Mouse (Mus musculus) heart, embryonic 12.5 days (tissue): ENCODE measurements around the gene Blcap. TPM values are rescaled to one million over a fixed set of nuclear protein-coding genes. Genes with fewer than 3 reads are reported as not detected.

ENCODE experiments used
- ATAC-seq: fragments of 200-750 bp; cut with Nextera tagmentation; 2 replicates; pipeline ENCODE4 v1.8.0; 2017; ENCODE audit warnings: moderate TSS enrichment, moderate library complexity; ENCODE audit not compliant: insufficient number of reproducible peaks, low FRiP score
- H3K27ac ChIP-seq: fragments of 300-500 bp; sonication (generic); 2 replicates; pipeline ENCODE4 v1.5.1; 2016; ENCODE audit warnings: mild to moderate bottlenecking, moderate library complexity; ENCODE audit not compliant: poor library complexity, severe bottlenecking
- H3K27me3 ChIP-seq: fragments of 300-500 bp; sonication (generic); replicated peaks from 2 replicates; pipeline ENCODE4 v1.6.1; 2016; ENCODE audit warnings: mild to moderate bottlenecking, moderate library complexity
- H3K36me3 ChIP-seq: fragments of 300-500 bp; sonication (generic); 2 replicates; pipeline ENCODE4 v1.6.1; 2016; ENCODE audit warnings: mild to moderate bottlenecking, moderate library complexity
- H3K4me1 ChIP-seq: fragments of 300-500 bp; sonication (generic); replicated peaks from 2 replicates; pipeline ENCODE4 v1.6.1; 2016; ENCODE audit warnings: mild to moderate bottlenecking
- H3K4me2 ChIP-seq: fragments of 300-500 bp; sonication (generic); 2 replicates; pipeline ENCODE4 v1.6.1; 2016; ENCODE audit warnings: mild to moderate bottlenecking, moderate library complexity
- H3K4me3 ChIP-seq: fragments of 300-500 bp; sonication (generic); 2 replicates; pipeline ENCODE4 v1.5.1; 2016; ENCODE audit warnings: mild to moderate bottlenecking
- H3K9ac ChIP-seq: fragments of 300-500 bp; sonication (generic); 2 replicates; pipeline ENCODE4 v1.6.1; 2016; ENCODE audit warnings: mild to moderate bottlenecking, moderate library complexity
- H3K9me3 ChIP-seq: fragments of 300-500 bp; sonication (generic); replicated peaks from 2 replicates; pipeline ENCODE4 v1.6.1; 2016; ENCODE audit warnings: mild to moderate bottlenecking, moderate library complexity
- WGBS: fragments of 180-500 bp; shearing (Covaris S2); methylation state at CpG from one replicate; pipeline ENCODE4 v1.1.7; 2016; 5-methylcytosine and 5-hydroxymethylcytosine counted together
- polyA plus RNA-seq: library from polyadenylated mRNA; unstranded; fragments of >200 nt; fragmentation: Nextera tagmentation; extraction: Ambion mirVana; gene quantifications from 2 replicates; pipeline ENCODE4 v1.2.1, GENCODE M21; 2016

Blcap gene
- polyA plus RNA-seq, 1 experiment from 2014 or later, result 37.0 TPM

- no peak for ATAC-seq
- WGBS, result 69% methylated on average over 9 of the region's 9 CpGs
- no peaks in the 10 kb centered on the region for H3K9me3 ChIP-seq
- H3K9ac ChIP-seq, result no peak overlapping the region
- H3K4me3 ChIP-seq, result no peak overlapping the region
- H3K36me3 ChIP-seq, result no peaks in the 10 kb centered on the region
- H3K4me2 ChIP-seq, result no peak overlapping the region
- no peaks in the 10 kb centered on the region for H3K27me3 ChIP-seq
- no peak overlapping the region for H3K27ac ChIP-seq
- peaks cover 14% of the 10 kb centered on the region for H3K4me1 ChIP-seq
These were observed 1.1 kb downstream of the Blcap start for GRCm38 (mm10) chr2:157569796-157570485.

GRCm38 (mm10) chr2:157568881-157569280 is 2.2 kb downstream of the Blcap start:
- peaks cover 20% of the 10 kb centered on the region for H3K4me1 ChIP-seq
- ATAC-seq, result no peak
- H3K27ac ChIP-seq, result no peak overlapping the region
- peaks cover 2% of the 10 kb centered on the region for H3K36me3 ChIP-seq
- no peak overlapping the region for H3K9ac ChIP-seq
- no peak overlapping the region for H3K4me2 ChIP-seq
- H3K4me3 ChIP-seq, result no peak overlapping the region
- H3K9me3 ChIP-seq, result no peaks in the 10 kb centered on the region
- WGBS, result 33% methylated on average over 2 of the region's 2 CpGs
- no peaks in the 10 kb centered on the region for H3K27me3 ChIP-seq

GRCm38 (mm10) chr2:157567235-157567961 is 3.7 kb downstream of the Blcap start:
- 80% methylated on average over 11 of the region's 11 CpGs for WGBS
- Histone ChIP-seq H3K4me1 (peaks cover 20% of the 10 kb centered on the region), H3K27ac (no peak overlapping the region), H3K9ac (peak overlapping the region; percentile 90), H3K36me3 (peaks cover 17% of the 10 kb centered on the region), H3K27me3 (no peaks in the 10 kb centered on the region), H3K9me3 (0 out of 2 replicates have a peak, but pooled peaks cover 8% of the 10 kb centered on the region), H3K4me2 (peak overlapping the region; percentile 89), H3K4me3 (peak overlapping the region; percentile 95)
- no peak for ATAC-seq

- H3K4me3 ChIP-seq, result peak overlapping the region; percentile 95
- peak overlapping the region; percentile 90 for H3K9ac ChIP-seq
- H3K4me2 ChIP-seq, result peak overlapping the region; percentile 89
- peaks cover 15% of the 10 kb centered on the region for H3K9me3 ChIP-seq
- WGBS, result 0% methylated on average over 36 of the region's 36 CpGs
- peak; percentile 87 for ATAC-seq
- H3K27ac ChIP-seq, result peak overlapping the region; percentile 72
- peaks cover 28% of the 10 kb centered on the region for H3K4me1 ChIP-seq
- no peaks in the 10 kb centered on the region for H3K27me3 ChIP-seq
- peaks cover 27% of the 10 kb centered on the region for H3K36me3 ChIP-seq
These were observed 4.7 kb downstream of the Blcap start for GRCm38 (mm10) chr2:157566260-157566952.

- peak overlapping the region; percentile 72 for H3K27ac ChIP-seq
- no peak; the same call in 1 of the 2 replicates for ATAC-seq
- 0% methylated on average over 35 of the region's 35 CpGs for WGBS
- peaks cover 30% of the 10 kb centered on the region for H3K4me1 ChIP-seq
- peaks cover 20% of the 10 kb centered on the region for H3K9me3 ChIP-seq
- H3K27me3 ChIP-seq, result no peaks in the 10 kb centered on the region
- peak overlapping the region; percentile 89 for H3K4me2 ChIP-seq
- H3K9ac ChIP-seq, result peak overlapping the region; percentile 90
- peaks cover 32% of the 10 kb centered on the region for H3K36me3 ChIP-seq
- H3K4me3 ChIP-seq, result peak overlapping the region; percentile 95
These were observed 5.2 kb downstream of the Blcap start for GRCm38 (mm10) chr2:157565898-157566259.

GRCm38 (mm10) chr2:157565446-157565845 is 5.6 kb downstream of the Blcap start:
- ATAC-seq, result no peak
- H3K36me3 ChIP-seq, result peaks cover 33% of the 10 kb centered on the region
- peak overlapping the region; percentile 95 for H3K4me3 ChIP-seq
- H3K9ac ChIP-seq, result peak overlapping the region; percentile 90
- H3K9me3 ChIP-seq, result peaks cover 20% of the 10 kb centered on the region
- 4% methylated on average over 13 of the region's 13 CpGs for WGBS
- H3K27ac ChIP-seq, result peak overlapping the region; percentile 72
- H3K4me2 ChIP-seq, result peak overlapping the region; percentile 89
- H3K27me3 ChIP-seq, result no peaks in the 10 kb centered on the region
- H3K4me1 ChIP-seq, result peaks cover 30% of the 10 kb centered on the region

DNA sequence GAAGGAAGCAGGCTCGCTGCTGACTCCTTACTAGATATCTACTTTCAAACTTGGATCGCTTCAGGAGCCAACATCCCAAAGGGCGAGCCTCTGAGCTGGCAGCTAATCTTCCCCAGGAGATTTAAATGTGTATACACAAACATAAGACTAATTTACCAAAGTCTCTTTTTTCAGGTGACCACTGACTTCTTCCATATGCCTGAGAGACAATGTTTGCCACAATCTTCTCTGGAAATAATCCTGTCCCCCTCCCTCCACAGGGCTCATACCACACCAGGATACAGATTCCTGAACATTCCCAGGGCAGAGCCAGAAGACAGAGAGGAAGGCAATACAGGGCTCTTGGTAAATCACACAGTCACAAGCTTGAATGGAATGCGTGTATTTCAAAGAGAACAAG is 6.4 kb downstream of the Blcap start:
- peaks cover 40% of the 10 kb centered on the region for H3K36me3 ChIP-seq
- peak overlapping the region; percentile 89 for H3K4me2 ChIP-seq
- ATAC-seq, result no peak
- no peak overlapping the region for H3K27ac ChIP-seq
- H3K4me3 ChIP-seq, result peak overlapping the region; percentile 95; the same call in 1 of the 2 replicates
- H3K9ac ChIP-seq, result peak overlapping the region; percentile 57
- WGBS, result 76% methylated on average over 4 of the region's 4 CpGs
- no peaks in the 10 kb centered on the region for H3K27me3 ChIP-seq
- peaks cover 27% of the 10 kb centered on the region for H3K9me3 ChIP-seq
- peaks cover 30% of the 10 kb centered on the region for H3K4me1 ChIP-seq

- Histone ChIP-seq H3K27ac (no peak overlapping the region), H3K9me3 (peaks cover 43% of the 10 kb centered on the region), H3K4me2 (no peak overlapping the region), H3K9ac (no peak overlapping the region), H3K27me3 (no peaks in the 10 kb centered on the region), H3K36me3 (peaks cover 57% of the 10 kb centered on the region), H3K4me3 (no peak overlapping the region), H3K4me1 (peaks cover 30% of the 10 kb centered on the region)
- 62% methylated on average over 2 of the region's 2 CpGs for WGBS
- no peak for ATAC-seq
These were observed 8.0 kb downstream of the Blcap start for GRCm38 (mm10) chr2:157563031-157563430.

- peak; percentile 69 for ATAC-seq
- 49% methylated on average over 25 of the region's 27 CpGs for WGBS
- Histone ChIP-seq H3K27ac (no peak overlapping the region), H3K9ac (peak overlapping the region; percentile 61), H3K27me3 (no peaks in the 10 kb centered on the region), H3K4me2 (peak overlapping the region; percentile 73), H3K9me3 (peaks cover 53% of the 10 kb centered on the region), H3K4me1 (peaks cover 27% of the 10 kb centered on the region), H3K36me3 (peaks cover 74% of the 10 kb centered on the region), H3K4me3 (peak overlapping the region; percentile 37)
These were observed 9.8 kb downstream of the Blcap start for GRCm38 (mm10) chr2:157561165-157561836.

- Histone ChIP-seq H3K4me1 (peaks cover 36% of the 10 kb centered on the region), H3K27ac (no peak overlapping the region), H3K27me3 (no peaks in the 10 kb centered on the region), H3K4me3 (peak overlapping the region; percentile 50), H3K9ac (peak overlapping the region; percentile 78), H3K36me3 (peaks cover 82% of the 10 kb centered on the region), H3K4me2 (peak overlapping the region; percentile 90), H3K9me3 (peaks cover 53% of the 10 kb centered on the region)
- WGBS, result 44% methylated on average over 33 of the region's 33 CpGs
- no peak for ATAC-seq
These were observed 10.8 kb downstream of the Blcap start for GRCm38 (mm10) chr2:157560302-157560701.
